Mouse (Mus musculus) gastrocnemius, adult 2 months (tissue): ENCODE data around the gene Slc41a3. TPM values are rescaled to one million over a fixed set of nuclear protein-coding genes. Genes with fewer than 3 reads are reported as not detected.
A peak's percentile ranks its signal among the peaks of the same experiment; 100 is the strongest.

Experiments
- DNase-seq: peaks from one replicate; pipeline ENCODE4 v3.0.0; 2022
- H3K27ac ChIP-seq: fragments of 200-600 bp; 2 replicates; pipeline ENCODE4 v1.8.1; 2022; ENCODE audit warnings: mild to moderate bottlenecking
- H3K4me3 ChIP-seq: fragments of 200-600 bp; 2 replicates; pipeline ENCODE4 v1.8.1; 2022; ENCODE audit warnings: mild to moderate bottlenecking, moderate library complexity
- CTCF ChIP-seq: fragments of 200-600 bp; IDR thresholded peaks from 2 replicates; pipeline ENCODE4 v1.8.1; 2022; ENCODE audit warnings: antibody characterized with exemption, mild to moderate bottlenecking, moderate library complexity
- intact Hi-C: fragments of 180-260 bp; cut with DNase I; formaldehyde crosslinking; loops from one replicate; pipeline ENCODE4 v1.15.1; 2025
- total RNA-seq, 2 experiments: library from RNA; stranded (reverse); gene quantifications; 2 replicates each; pipeline ENCODE4 v1.2.3; 2021

Slc41a3 gene
- total RNA-seq, 2 experiments from 2014 or later, result 75.0 to 118 TPM

DNA sequence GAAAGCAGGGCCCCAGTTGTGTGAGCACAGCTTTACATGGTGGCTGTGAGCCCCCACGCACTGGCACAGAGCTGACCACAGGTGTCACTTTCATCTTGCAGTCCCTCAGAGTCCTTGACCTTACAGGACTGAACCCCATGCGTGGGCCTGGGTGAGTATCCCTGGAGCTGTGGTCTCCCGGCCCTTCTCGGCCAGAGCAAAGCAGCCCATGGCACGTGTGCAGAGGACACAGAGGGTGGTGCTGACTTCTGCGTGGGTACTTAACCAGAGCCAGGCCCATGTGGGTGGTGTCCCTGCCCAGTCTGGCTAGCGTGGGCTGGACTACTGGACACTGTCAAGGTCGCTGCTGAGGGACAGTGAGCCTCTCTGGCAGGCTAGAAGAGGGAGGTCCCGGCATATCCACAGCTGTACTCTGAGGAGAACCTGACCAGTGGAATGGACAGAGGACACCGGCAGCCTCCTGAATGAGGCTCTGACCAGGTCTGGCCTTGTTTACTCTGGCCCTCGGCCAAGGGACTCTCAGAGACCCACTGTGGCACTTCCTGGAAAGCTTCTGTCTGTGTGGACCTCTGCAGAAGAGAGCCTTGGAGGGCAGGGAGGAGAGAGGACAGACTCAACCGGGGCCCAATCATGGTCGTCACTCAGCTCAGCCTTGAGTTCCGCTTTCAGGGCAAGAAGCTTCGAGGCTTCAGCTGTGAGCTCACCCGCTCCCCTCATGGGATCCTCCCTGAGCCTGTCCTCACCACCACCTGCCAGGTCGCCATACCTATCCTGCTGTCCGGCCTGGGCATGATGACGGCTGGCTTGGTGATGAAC lies 14.5 kb downstream of the Slc41a3 start:
- peak; percentile 68 for DNase-seq
- Histone ChIP-seq H3K27ac (peak overlapping the region; percentile 92), H3K4me3 (peak overlapping the region; percentile 65)
- intact Hi-C loops, result no loop called here
- TF ChIP-seq CTCF, result no peak

GRCm38 (mm10) chr6:90619936-90620335 lies 15.4 kb downstream of the Slc41a3 start:
- Histone ChIP-seq H3K27ac (peak overlapping the region; percentile 92), H3K4me3 (peak overlapping the region; percentile 65)
- intact Hi-C loops, result no loop called here
- no peak for TF ChIP-seq CTCF
- DNase-seq, result no peak

DNA sequence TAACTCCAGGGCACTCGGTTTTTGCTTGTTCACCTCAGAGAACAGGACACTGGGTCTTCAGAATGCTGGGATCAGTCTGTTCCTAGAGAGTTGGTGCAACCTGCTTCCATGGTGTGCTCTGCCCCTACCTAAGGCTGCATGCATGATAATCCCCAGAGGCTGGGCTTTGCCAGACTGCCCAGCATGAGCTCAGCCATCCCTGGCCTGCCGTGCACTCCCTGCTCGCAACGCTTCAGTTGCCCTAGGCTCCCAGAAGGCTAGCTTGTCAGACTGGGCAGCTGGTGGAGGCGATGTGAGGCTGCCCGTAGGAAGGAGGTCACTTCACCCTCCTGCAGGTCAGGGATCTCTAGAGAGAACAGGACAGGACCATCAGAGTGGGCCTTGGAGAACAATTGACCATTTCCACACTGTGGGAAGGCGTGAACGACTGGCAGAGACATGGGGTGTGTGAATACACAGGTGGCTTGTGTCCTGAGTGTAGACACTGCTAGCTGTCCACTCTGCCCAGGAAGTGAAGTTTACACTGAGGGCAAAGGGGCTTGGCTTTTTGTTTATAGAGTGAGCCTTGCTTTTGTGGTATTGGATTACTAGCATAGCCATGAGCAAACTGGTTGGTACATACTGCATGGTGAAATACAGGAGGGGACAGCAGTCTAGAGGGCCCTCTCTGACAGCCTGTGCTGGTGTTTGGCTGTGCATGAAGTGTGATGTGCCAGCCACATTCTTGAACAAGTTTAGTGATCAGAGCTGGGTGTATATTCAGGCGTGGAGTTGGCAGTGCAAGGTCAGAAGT lies 16.5 kb downstream of the Slc41a3 start:
- Histone ChIP-seq H3K4me3 (peak overlapping the region; percentile 65), H3K27ac (peak overlapping the region; percentile 92)
- TF ChIP-seq CTCF, result no peak
- intact Hi-C loops, result no loop called here
- DNase-seq, result no peak

- no peak for TF ChIP-seq CTCF
- DNase-seq, result no peak
- peak overlapping the region; percentile 92 for H3K27ac ChIP-seq
- intact Hi-C loops, result no loop called here
- peak overlapping the region; percentile 65 for H3K4me3 ChIP-seq
Observed at GRCm38 (mm10) chr6:90621584-90621890, 17.0 kb downstream of the Slc41a3 start.

- no peak for DNase-seq
- Histone ChIP-seq H3K27ac (peak overlapping the region; percentile 92), H3K4me3 (peak overlapping the region; percentile 65)
- TF ChIP-seq CTCF, result no peak
- intact Hi-C loops, result no loop called here
Observed at GRCm38 (mm10) chr6:90622758-90623455, 18.4 kb downstream of the Slc41a3 start.

- H3K27ac ChIP-seq, result peak overlapping the region; percentile 92
- TF ChIP-seq CTCF, result no peak
- intact Hi-C loops, result no loop called here
- DNase-seq, result no peak
- H3K4me3 ChIP-seq, result no peak overlapping the region
Observed at GRCm38 (mm10) chr6:90623456-90623836, 18.9 kb downstream of the Slc41a3 start.

GRCm38 (mm10) chr6:90624184-90624583 lies 19.7 kb downstream of the Slc41a3 start:
- peak overlapping the region; percentile 92 for H3K27ac ChIP-seq

GRCm38 (mm10) chr6:90624733-90625132 lies 20.2 kb downstream of the Slc41a3 start:
- peak overlapping the region; percentile 38 for H3K4me3 ChIP-seq
- DNase-seq, result peak; percentile 83
- TF ChIP-seq CTCF, result no peak
- H3K27ac ChIP-seq, result peak overlapping the region; percentile 92
- intact Hi-C loops, result loop anchor here (1.0 kb wide), 1 partner anchor 12 kb away; no protein-coding TSS in a partner anchor

More at GRCm38 (mm10) chr6:90624184-90624583, 19.7 kb downstream of the Slc41a3 start:
- TF ChIP-seq CTCF, result no peak
- intact Hi-C loops, result no loop called here
- DNase-seq, result peak; percentile 92
- peak overlapping the region; percentile 38 for H3K4me3 ChIP-seq

- intact Hi-C loops, result loop anchor here (1.0 kb wide), 1 partner anchor 13 kb away; no protein-coding TSS in a partner anchor
Observed at GRCm38 (mm10) chr6:90625207-90625994, 20.9 kb downstream of the Slc41a3 start.

DNA sequence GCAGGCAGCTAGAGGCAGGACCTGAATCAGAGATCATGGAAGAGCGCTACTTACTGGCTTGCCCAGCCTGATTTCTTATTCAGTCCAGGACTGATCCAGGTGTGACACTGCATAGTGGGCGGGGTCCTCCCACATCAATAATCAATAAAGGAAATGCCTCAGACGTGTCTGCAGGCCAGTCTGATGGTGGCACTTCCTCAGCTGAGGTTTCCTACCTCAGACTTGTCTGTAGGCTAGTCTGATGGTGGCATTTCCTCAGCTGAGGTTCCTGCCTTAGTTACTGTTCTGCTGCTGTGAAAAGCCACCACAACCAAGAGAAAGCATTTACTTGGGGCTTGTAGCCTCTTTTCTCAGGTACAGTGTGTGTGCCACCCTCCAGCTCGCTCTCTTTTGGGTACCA lies 23.0 kb downstream of the Slc41a3 start:
- Histone ChIP-seq H3K4me3 (no peak overlapping the region), H3K27ac (no peak overlapping the region)
- TF ChIP-seq CTCF, result no peak
- DNase-seq, result no peak
- intact Hi-C loops, result no loop called here

More at GRCm38 (mm10) chr6:90625207-90625994, 20.9 kb downstream of the Slc41a3 start:
- no peak for DNase-seq
- Histone ChIP-seq H3K27ac (peak overlapping the region; percentile 92), H3K4me3 (peak overlapping the region; percentile 38)
- TF ChIP-seq CTCF, result peak; percentile 38; the same call in 1 of the 2 replicates

GRCm38 (mm10) chr6:90629506-90629905 lies 25.0 kb downstream of the Slc41a3 start:
- intact Hi-C loops, result no loop called here
- H3K27ac ChIP-seq, result no peak overlapping the region
- H3K4me3 ChIP-seq, result no peak overlapping the region
- TF ChIP-seq CTCF, result no peak
- no peak for DNase-seq

- no peak overlapping the region for H3K27ac ChIP-seq
- no peak for TF ChIP-seq CTCF
- H3K4me3 ChIP-seq, result no peak overlapping the region
- intact Hi-C loops, result no loop called here
- no peak for DNase-seq
Observed at GRCm38 (mm10) chr6:90630427-90630826, 25.9 kb downstream of the Slc41a3 start.
